Mouse (Mus musculus) gastrocnemius, adult 2 months (tissue): ENCODE measurements around the gene Rasgrf2. TPM values are rescaled to one million over a fixed set of nuclear protein-coding genes. Genes with fewer than 3 reads are reported as not detected.

ENCODE experiments used
- DNase-seq: peaks from one replicate; pipeline ENCODE4 v3.0.0; 2022
- H3K27ac ChIP-seq: fragments of 200-600 bp; 2 replicates; pipeline ENCODE4 v1.8.1; 2022; ENCODE audit warnings: mild to moderate bottlenecking
- H3K4me3 ChIP-seq: fragments of 200-600 bp; 2 replicates; pipeline ENCODE4 v1.8.1; 2022; ENCODE audit warnings: mild to moderate bottlenecking, moderate library complexity
- CTCF ChIP-seq: fragments of 200-600 bp; IDR thresholded peaks from 2 replicates; pipeline ENCODE4 v1.8.1; 2022; ENCODE audit warnings: antibody characterized with exemption, mild to moderate bottlenecking, moderate library complexity
- intact Hi-C: fragments of 180-260 bp; cut with DNase I; formaldehyde crosslinking; loops from one replicate; pipeline ENCODE4 v1.15.1; 2025
- total RNA-seq, 2 experiments: library from RNA; stranded (reverse); gene quantifications; 2 replicates each; pipeline ENCODE4 v1.2.3; 2021

Gene Rasgrf2
- total RNA-seq, 2 experiments from 2014 or later: 5.0 to 6.2 TPM

DNA sequence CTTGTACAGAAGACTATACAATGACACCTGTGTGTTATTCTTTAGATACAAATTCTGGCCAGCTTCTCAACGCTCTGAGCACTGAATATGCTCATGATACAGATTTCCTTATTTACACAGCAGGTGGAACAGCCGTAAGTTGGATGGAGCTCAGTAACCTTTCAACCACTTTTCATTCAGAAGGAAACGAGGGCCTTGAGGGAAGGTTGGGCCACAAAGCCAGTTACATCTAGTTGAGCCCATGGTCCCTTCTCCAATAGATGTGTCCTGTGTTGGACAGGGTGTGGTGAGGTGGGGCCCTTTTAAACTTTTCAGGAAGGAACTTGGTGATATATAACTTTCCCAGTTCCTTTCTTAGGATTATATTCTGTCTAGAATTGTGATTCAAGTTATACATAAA is 277.0 kb downstream of the Rasgrf2 start:
- intact Hi-C loops: no loop called here
- TF ChIP-seq CTCF: no peak

More for the DNA sequence above, 277.0 kb downstream of the Rasgrf2 start:
- H3K4me3 ChIP-seq: no peak overlapping the region
- no peak for DNase-seq
- no peak overlapping the region for H3K27ac ChIP-seq

Other genes with a start within 250 kb of the Rasgrf2 start
- gene Gm20379, start 174.3 kb upstream of the Rasgrf2 start, total RNA-seq: not detected
- 1 to 10 TPM in 1 of 2 experiments, under 1 TPM in 1; 0.79 to 1.0 TPM for gene Dhfr, start 223.1 kb upstream of the Rasgrf2 start, total RNA-seq
- gene Msh3, start 223.3 kb upstream of the Rasgrf2 start, total RNA-seq: 10 to 100 TPM; 11.6 to 13.9 TPM